Mouse (Mus musculus) kidney, postnatal 10 days (tissue): ENCODE results near the gene Gfod2.

ENCODE experiments used
- DNase-seq: peaks from one replicate; pipeline ENCODE4 v3.0.0; 2021; ENCODE audit warnings: mixed read lengths

Gfod2 gene

DNA sequence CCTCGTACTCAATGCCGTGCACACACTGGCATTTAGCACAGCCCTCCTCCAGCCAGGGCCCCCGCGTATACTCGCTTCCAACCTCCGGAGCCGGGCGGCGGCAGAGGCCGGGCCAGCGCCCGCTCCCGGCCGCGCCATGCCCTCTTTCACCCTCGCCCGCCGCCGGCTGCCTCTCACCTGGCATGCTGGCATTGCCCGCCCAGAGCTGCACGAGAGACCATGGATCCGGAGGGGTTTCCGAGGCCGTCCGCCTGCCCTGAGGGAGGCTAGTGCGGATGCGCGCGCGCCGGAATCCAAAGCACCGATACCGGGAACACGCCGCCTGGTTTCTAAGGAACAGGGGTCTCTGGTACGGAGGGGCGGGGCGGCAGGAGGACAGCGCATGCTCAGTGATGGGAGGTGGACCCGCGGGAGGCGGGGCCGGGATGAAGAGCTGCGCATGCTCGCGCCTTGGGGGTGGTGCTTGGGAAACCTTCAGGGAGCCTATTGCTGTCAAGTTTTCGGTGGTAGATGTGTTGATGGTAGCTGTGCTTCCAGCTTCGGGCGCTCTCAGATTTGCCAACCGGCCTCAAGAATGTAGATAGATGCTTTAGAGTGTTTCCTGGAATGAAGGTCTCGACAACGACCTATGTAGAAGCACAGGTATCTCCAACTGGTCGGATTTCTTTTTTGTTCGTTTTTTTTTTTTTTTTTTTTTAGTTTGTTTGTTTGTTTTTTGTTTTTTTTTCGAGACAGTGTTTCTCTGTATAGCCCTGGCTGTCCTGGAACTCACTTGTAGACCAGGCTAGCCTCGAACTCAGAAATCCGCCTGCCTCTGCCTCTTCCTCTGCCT, at the start of gene Gfod2:
Gene Gfod2 (minus strand): TSS at position 388 of the 832 bp plus-strand sequence.
- DNase-seq = peak; percentile 99

- DNase-seq = peak; percentile 55
These were observed 49.3 kb upstream of the Gfod2 start for GRCm38 (mm10) chr8:105807766-105808165.

DNA sequence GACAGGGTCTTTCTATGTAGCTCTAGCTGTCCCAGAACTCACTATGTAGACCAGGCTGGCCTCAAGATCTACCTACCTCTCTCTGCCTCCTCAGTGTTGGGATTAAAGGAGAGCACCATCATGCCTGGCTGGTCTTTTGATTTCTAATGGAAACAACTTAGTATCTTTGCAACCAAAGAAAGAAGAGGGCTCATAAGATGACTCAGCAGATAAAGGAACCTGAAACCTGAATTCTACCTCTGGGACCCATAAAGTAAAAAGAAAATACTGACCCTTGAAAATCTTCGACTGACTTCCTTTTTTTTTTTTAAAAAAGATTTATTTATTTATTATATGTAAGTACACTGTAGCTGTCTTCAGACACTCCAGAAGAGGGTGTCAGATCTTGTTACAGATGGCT, 47.5 kb upstream of the Gfod2 start:
- DNase-seq = no peak

DNA sequence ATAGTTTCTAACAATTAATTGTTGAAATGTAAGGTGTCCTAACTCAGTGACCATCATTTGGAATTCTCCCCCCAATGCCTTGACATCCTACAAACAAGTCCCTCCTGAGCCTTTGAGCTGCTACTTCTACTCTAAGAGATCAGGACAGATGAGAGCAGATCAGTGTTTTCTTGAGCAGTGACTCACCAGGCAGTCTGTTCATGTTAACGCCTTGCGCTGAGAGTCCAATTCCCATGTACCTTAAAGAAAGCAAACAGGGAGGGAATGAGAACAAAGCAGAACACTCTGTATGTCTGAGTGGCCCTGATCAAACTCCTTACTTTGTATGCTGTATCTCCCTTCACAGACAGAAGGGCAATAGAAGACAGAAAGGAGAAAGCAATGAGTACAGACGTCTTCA, 46.9 kb upstream of the Gfod2 start:
- DNase-seq = no peak

- DNase-seq = peak; percentile 62
These were observed 46.3 kb upstream of the Gfod2 start for GRCm38 (mm10) chr8:105804797-105805196.

DNA sequence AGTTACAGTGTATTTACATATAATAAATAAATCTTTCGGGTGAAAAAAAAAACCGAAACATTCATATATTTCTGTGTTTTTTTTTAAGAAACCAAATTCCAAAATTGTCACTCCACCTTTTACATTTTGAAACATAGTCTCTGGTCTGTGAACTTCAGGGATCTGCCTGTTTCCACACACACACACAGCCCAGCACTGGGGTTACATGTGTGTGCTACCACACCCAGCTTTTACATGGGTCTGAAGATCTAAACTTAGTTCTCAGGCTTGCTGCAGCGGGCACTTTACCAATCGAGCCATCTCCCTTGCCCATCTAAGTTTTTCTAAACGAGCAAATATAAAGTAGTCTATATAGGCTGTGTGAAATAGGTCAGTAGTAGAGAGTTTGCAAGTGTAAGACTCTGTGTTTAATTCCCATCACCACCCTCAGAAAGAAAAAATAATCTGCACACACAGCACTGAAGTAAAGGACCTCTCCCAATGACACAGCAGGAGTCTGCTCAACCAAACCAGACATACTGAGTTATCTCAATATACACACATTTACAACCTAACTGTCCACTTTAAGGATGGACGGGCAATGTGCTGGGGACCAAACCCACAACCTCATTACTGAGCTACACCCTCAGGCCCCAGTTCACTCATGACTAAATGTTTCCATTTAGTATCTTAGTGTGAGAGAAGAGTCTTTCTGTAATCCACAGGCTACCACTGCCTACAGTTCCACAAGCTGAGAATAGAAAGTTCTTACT, 42.9 kb upstream of the Gfod2 start:
- no peak for DNase-seq

DNA sequence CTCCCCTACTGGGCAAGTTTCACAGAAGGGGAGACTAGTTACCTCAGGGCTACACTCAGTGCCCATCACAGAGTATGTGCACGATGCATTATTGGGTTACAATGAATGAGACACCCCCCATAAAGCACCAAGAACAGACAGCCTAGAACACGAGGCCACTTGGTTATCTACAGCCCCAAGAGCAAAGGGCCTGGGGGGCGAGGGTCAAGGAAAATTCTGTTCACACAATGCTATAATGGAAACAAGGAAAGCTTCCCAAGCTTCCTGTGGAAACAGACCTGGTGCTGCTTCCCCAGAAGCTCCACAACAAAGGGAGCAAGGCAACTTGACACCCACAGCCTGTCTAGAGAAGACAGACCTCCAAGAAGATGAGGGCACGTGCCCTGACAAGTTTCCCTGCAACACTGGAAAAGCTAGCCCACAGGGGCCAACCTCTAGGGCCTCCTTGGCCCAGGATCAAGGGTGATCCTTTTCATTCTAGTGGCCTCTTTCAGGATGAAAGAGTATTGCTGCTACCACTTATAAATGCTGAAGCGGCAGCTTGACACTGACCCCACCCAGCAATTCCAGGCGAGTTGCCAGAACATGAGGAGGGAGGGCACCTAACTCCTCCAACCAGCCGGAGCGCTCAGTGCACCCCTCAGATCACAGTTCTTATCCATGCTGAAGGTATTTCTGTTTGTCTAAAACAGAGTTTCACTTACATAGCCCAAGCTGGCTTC, 40.8 kb upstream of the Gfod2 start:
- peak; percentile 91 for DNase-seq

DNA sequence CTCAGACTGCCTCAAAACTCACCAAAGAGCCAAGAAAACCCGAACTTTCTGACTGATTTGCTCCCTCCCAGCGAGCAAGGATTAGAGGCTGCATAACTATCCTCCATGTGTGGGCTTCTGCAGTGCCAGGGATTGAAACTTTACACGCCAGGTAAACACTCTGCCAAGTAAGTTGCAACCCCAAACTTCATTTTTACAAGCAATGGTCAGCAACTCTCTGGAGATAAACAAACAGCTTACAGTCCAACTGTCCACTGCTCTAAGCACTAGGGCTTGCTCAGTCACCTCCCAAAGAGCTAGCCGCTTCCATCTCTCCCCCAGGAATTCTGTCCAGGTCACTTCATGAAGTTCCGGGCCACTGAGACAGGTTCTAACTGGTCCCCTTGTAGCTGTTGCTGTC, 39.9 kb upstream of the Gfod2 start:
- DNase-seq = no peak

- no peak for DNase-seq
These were observed 37.3 kb upstream of the Gfod2 start for GRCm38 (mm10) chr8:105795785-105796184.

DNA sequence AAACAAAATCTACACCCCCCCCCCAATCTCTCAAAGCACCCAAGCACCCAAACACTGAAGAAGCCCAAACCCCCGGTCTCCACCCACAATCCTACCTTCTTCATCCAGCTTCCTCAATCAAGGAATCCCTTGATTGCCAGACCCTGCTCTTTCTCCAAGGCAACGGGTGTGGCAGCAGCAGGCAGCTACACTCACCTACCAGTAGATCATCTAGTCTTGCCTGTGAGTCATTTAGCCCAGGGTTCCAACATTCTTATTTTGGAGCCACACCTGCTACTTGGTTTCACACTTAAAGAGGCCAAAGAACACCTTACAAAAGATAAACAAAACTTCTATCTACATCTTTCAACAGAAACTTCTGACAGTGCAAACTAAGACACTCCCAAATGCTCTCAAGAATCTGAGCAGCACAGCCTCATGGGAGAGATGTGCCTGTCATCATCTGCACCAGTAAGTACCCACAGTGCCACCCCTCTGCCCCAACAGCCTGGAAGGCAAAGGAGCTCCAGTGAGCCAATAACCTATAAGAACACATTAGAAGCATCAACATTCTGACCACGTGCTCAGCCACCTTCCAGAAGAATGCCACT, 35.6 kb upstream of the Gfod2 start:
- DNase-seq = no peak

DNA sequence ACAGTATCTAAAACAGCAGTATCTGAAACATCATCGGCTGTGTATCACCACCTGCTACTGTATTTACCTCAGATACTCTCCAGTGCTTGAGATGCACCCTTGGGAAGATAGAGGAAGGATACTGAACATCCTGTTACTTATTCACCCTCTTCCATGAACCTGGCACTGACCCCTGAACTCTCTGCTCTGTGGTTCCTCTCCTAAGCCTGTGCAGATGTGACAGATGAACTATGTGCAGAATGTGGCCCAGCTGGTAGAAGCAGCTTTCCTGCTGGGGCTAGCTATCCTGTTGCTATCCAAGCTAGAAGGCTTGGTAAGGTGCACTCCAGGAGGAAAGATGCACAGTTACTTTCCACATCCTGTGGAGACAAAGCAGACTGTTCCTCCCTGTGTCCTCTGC, 34.9 kb upstream of the Gfod2 start:
- no peak for DNase-seq

- DNase-seq = no peak
These were observed 31.2 kb upstream of the Gfod2 start for GRCm38 (mm10) chr8:105789626-105790025.

GRCm38 (mm10) chr8:105788927-105789326, 30.5 kb upstream of the Gfod2 start:
- DNase-seq = no peak

DNA sequence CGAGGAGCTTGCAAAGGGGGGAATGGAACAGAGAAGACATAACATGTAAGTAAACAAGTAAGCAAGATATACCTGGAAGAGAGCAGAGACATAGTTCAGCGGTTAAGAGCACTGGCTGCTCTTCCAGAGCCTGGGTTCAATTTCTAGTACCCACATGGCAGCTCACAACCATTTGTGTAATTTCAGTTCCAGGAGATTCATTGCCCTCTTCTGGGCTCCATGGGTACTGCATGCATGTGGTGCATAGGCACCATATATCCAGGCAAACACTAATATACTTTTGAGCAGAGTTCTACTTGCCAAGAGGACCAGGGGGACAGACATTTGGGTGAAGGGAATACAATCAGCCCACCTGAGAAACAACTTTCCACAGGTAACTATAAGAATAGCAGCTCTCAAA, 29.8 kb upstream of the Gfod2 start:
- DNase-seq = peak; percentile 72

- no peak for DNase-seq
These were observed 21.8 kb upstream of the Gfod2 start for GRCm38 (mm10) chr8:105780298-105780697.

GRCm38 (mm10) chr8:105777833-105778232, 19.4 kb upstream of the Gfod2 start:
- DNase-seq = no peak

DNA sequence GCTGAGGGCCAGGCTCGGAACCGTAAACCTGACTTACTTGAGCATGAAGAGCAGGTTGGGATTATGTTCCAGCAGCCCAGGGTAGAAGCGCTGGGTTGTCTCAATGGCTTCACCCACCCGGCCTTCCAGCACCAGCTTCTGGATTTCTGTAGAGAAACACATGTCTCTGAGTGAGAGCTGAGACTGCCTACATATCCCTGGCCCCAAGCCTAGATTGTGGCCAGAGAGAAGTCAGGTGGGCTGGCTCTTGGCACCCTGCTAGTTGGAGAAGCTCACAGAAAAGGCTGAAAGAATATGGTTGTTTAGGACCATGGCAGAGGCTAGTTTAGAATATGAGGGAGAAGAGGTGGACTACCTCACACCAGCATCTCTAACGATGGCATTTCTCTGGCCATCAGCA, 16.0 kb upstream of the Gfod2 start:
- DNase-seq = no peak

DNA sequence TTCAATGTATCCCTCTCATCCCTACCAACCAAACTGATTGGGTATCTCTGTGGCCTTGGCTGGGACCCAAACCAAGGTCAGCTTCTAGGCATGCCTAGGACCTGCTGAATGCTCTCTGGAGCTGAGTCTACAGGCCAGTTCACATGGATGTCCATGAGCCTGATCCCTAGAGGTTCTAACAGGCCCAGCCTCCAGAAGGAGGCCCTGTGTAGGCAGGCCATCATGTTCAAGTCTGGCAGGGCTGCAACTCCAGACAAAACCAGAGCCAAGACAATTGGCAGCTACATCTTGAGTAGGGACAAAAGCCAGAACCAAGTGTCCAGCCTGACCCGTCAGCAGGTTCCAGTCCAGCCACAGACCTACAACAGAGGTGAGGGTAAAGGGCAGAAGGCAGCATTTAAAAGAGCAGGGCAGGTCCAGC, 15.0 kb upstream of the Gfod2 start:
- DNase-seq = no peak

DNA sequence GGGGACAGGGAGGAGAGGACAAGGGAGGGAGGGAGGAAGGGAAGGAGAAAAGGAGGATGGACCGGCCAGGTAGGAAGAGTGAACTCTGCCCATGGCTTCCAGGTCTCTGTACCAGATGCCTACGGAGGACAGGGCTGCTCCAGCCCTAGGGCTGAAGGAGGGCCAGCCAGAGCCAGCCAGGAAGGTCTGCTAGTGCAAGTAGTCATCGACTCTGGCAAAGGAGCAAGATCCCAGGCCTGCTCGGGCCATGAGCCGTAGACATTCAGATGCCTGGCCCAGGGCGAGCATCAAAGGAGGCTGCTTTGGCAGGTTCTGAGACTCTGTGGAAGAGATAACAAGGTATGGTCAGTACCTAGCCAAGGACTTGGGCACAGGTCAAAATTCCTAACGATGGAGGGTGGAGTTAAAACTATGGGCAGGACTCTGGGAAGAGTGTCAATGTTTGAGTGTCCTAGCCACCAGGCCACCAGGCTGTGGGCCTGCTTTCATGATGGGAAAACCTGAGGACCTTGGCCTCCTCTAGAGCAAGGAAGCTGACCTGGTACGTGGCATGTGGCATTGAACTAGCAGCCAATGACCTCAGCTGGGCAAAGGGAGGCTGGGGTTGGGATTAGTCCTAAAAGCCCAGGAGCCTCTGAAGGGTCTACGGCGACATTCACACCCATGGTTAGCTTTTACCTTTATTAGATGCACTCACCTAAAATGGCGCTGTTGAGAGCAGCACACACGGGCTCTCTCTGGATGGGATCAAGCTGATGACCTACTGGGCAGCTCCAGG, 13.1 kb upstream of the Gfod2 start:
- DNase-seq = no peak

- DNase-seq = no peak
These were observed 12.1 kb upstream of the Gfod2 start for GRCm38 (mm10) chr8:105770609-105771008.

DNA sequence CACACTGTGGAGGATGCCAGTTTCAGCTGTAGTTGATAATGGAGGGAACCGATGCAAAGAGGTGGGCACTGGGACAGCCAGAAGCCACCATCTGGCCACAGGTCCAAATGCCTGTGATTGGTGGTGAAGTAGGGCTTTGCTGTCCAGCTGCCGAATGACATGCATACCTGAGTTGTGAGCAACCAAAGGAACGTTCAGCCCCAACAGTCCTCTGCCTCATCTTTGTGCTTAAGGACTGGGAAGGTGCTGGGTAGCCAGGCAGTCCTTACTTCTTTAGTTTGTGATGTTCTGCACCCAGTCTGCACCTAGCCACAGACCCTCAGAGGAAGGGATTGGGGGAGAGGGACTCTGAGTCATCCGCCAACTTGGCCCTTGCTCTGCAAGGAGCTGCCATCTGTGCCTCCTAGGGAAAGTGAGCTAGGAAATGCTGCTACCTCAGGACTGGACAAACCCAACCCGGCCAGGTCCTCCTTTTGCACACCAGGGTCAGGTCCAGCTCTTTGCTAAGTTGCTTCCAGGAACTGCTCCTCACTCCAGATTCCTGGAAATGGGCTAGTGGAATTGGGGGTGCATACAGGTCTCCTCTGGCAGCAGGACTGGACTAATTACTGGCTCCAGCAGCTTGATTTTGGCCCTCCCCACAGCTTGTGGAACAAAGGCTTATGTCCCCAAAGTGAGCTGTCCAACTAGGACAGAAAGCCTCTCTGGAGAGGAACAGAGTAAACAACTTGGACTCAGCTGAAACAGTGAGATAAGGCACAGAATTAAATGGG, 10.2 kb upstream of the Gfod2 start:
- DNase-seq = no peak
